Mouse (Mus musculus) ES-E14 (cell line): ENCODE measurements around the gene Mnt.

Source experiments
- HCFC1 ChIP-seq: IDR thresholded peaks from 2 replicates; pipeline ENCODE4 v1.6.1; 2012; ENCODE audit warnings: low read length, inconsistent platforms, borderline replicate concordance; ENCODE audit not compliant: insufficient read depth
- MAFK ChIP-seq: IDR thresholded peaks from 2 replicates; pipeline ENCODE4 v1.6.1; 2014; ENCODE audit warnings: mild to moderate bottlenecking, low read depth, low read length, inconsistent platforms; ENCODE audit not compliant: insufficient read depth
- ZC3H11A ChIP-seq: IDR thresholded peaks from 2 replicates; pipeline ENCODE4 v1.6.1; 2012; ENCODE audit warnings: low read depth, mild to moderate bottlenecking, inconsistent platforms, low read length, borderline replicate concordance
- ZNF384 ChIP-seq: IDR thresholded peaks from 2 replicates; pipeline ENCODE4 v1.6.1; 2012; ENCODE audit warnings: low read depth, low read length, inconsistent platforms

GRCm38 (mm10) chr11:74867181-74867580 is 36.5 kb downstream of the Mnt start:
- TF ChIP-seq ZC3H11A (no peak), ZNF384 (no peak), MAFK (no peak), HCFC1 (no peak)
